13 mouse cellular contexts compared by ENCODE assay signal in the genomic region with DNA sequence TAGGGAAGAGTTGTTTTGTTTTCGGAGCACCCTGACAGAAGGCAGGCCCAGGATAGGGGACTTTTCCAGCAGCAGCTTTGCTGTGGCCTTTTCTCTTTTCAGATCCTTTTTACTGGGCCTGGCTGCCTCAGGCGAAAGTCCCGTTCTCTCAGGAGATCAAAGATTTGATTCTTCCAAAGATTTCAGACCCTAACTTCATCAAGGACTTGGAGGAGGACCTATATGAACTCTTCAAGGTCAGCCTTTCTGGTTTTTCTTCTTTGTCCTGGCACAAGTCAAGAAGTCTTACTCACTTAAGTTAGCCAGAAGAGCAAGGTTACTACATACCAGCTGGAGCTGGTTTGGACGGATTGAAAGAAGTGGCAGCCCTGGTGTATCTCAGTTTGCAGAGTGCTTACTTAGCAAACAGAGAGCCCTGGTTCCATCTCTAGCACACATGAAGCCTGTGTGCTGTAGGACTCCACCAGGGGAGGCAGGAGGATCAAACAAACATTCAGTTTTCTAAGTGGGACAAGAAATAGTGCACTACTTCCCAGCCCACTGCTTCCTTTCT.
"Had no signal": no experiment of that assay in that cellular context is flagged by ENCODE, and none has a peak within 500 bp of the region (broad histone marks: within the 10 kb centered on the region; RNA-seq: fewer than 3 reads in every experiment).

No protein-coding gene starts in this region.

- H3K27me3 ChIP-seq: kidney, embryonic 15.5 days; limb, embryonic 13.5 days; liver, embryonic 12.5 days; liver, embryonic 15.5 days; midbrain, embryonic 12.5 days had no signal

- ATAC-seq: intestine, postnatal 0 days; liver, embryonic 12.5 days; midbrain, embryonic 16.5 days had no signal

- H3K4me2 ChIP-seq: kidney, embryonic 15.5 days; limb, embryonic 13.5 days; liver, embryonic 12.5 days; liver, embryonic 15.5 days; midbrain, embryonic 12.5 days had no signal

- H3K9ac ChIP-seq: kidney, embryonic 15.5 days; limb, embryonic 13.5 days; liver, embryonic 12.5 days; liver, embryonic 15.5 days; midbrain, embryonic 12.5 days had no signal

- H3K4me3 ChIP-seq: kidney, embryonic 15.5 days; limb, embryonic 10.5 days; limb, embryonic 13.5 days; liver, embryonic 12.5 days; liver, embryonic 15.5 days; midbrain, embryonic 12.5 days had no signal

- DNase-seq: kidney, adult 8-10 months; kidney, postnatal 10 days; kidney, postnatal 36 days; liver; thymus, postnatal 25 days had no signal

- H3K4me1 ChIP-seq: kidney, embryonic 15.5 days; limb, embryonic 10.5 days; limb, embryonic 13.5 days; liver, embryonic 15.5 days; midbrain, embryonic 12.5 days had no signal

- H3K27ac ChIP-seq: kidney, embryonic 15.5 days; limb, embryonic 10.5 days; limb, embryonic 13.5 days; liver, embryonic 12.5 days; liver, embryonic 15.5 days; midbrain, embryonic 12.5 days had no signal

- H3K9me3 ChIP-seq: kidney, embryonic 15.5 days; limb, embryonic 10.5 days; limb, embryonic 13.5 days; liver, embryonic 12.5 days; liver, embryonic 15.5 days; midbrain, embryonic 12.5 days had no signal
